Comparison of ENCODE assay signal across 9 mouse cellular contexts in genomic region chr14:17927469-17927868, GRCm38 (mm10).
A peak's percentile ranks its signal among the peaks of the same experiment; 100 is the strongest.
DNase-seq lines count a peak whose midpoint lies in the region; ATAC-seq and TF ChIP-seq lines count a peak whose summit lies in the region.
"Had no signal": no experiment of that assay in that cellular context is flagged by ENCODE, and none has a peak within 500 bp of the region (broad histone marks: within the 10 kb centered on the region; RNA-seq: fewer than 3 reads in every experiment).

No protein-coding gene starts in this region.

- TF ChIP-seq CTCF in gastrocnemius, adult 2 months (IDR thresholded peaks at IDR 0.05) = peak; percentile 76

- ATAC-seq in inflammation-experienced regulatory T-cells, adult 6 months = no peak

- no peak overlapping the region for H3K27ac ChIP-seq in gastrocnemius, adult 2 months
- H3K27ac ChIP-seq: embryonic facial prominence, embryonic 15.5 days had no signal

- peak; percentile 40 to 80 for DNase-seq in adrenal gland, adult (ENCODE audit: inconsistent age in 2 of 2, low spot score in 1 of 2)
- no peak for DNase-seq in adrenal gland, adult 8-10 months
- peak; percentile 45 to 47 for DNase-seq in urinary bladder, postnatal 36 days (ENCODE audit: low spot score in 2 of 2)
- DNase-seq in urinary bladder, postnatal 25 days (ENCODE audit: low spot score) = no peak
- peak; percentile 61 for DNase-seq in gastrocnemius, adult 2 months
- DNase-seq in kidney, postnatal 36 days = peak; percentile 53 to 67
- peak; percentile 17 for DNase-seq in lung, postnatal 14 days

- intact Hi-C loops in gastrocnemius, adult 2 months (cut with DNase I) = loop anchor here (10.0 kb wide), 1 partner anchor 523 kb away; no protein-coding TSS in a partner anchor

- H3K4me3 ChIP-seq in gastrocnemius, adult 2 months = no peak overlapping the region
- H3K4me3 ChIP-seq: embryonic facial prominence, embryonic 15.5 days had no signal

Comparison
In these comparisons a context has a peak if more than half of its experiments do, and no peak if none do; other contexts are left out.
1. DNase-seq: peak in adrenal gland, adult (2 of 2), urinary bladder, postnatal 36 days (2 of 2), gastrocnemius, adult 2 months (single experiment), kidney, postnatal 36 days (2 of 2) and lung, postnatal 14 days (single experiment); none in adrenal gland, adult 8-10 months (single experiment) and urinary bladder, postnatal 25 days (single experiment).